Comparison of ENCODE assay signal across 8 mouse cellular contexts in the genomic region with DNA sequence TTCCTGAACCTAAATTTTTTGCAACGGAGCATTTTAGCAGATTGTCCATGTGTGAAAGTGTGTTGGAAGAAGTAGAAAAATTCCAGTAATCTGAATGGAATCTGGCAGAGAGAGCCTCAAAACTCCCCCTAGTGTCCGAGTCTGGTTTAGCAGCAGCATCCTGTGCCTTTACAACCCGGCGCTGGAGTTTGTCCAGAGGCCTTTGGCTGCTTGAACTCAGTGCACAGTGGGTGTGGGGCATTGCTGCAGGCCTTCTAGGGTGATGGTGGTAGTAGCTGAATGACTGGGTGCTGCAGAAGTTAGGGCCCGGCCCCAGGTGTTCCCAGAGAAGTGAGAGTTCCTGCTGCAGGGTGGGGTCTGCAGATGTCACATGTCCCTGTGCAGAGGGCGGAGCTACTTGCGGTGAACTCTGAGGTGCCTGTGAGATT.
DNase-seq lines count a peak whose midpoint lies in the region; ATAC-seq lines count a peak whose summit lies in the region.

No protein-coding gene starts in this region.

- WGBS in intestine, embryonic 15.5 days: 26% methylated on average over 7 of the region's 7 CpGs

- no peaks in the 10 kb centered on the region for H3K27me3 ChIP-seq in intestine, embryonic 15.5 days (replicated peaks)

- DNase-seq in 3134 (ENCODE audit: extremely low read depth, insufficient read length, low spot score): peak; percentile 56
- DNase-seq in B cell, adult 2 months: peak; percentile 71 to 73
- DNase-seq in brain, adult 2 months (ENCODE audit: low read depth, low spot score): peak; percentile 72
- peak; percentile 60 for DNase-seq in liver
- DNase-seq in ovary, postnatal 36 days (ENCODE audit: low spot score): peak; percentile 52

- ATAC-seq in erythroid progenitor cell, adult 5-6 weeks (replicated peaks; ENCODE audit: low FRiP score, poor library complexity, severe bottlenecking): 0 out of 2 replicates have a peak, but pooled peaks have one; percentile 46
- ATAC-seq in intestine, embryonic 15.5 days: 0 out of 2 replicates have a peak, but pooled peaks have one; percentile 9
- ATAC-seq in erythroblast, adult 5-6 weeks (replicated peaks; ENCODE audit: low FRiP score, poor library complexity, severe bottlenecking): no peak

- H3K4me3 ChIP-seq in intestine, embryonic 15.5 days (replicated peaks): no peak overlapping the region

- H3K27ac ChIP-seq in intestine, embryonic 15.5 days: no peak overlapping the region

- peak overlapping the region; percentile 27; the same call in 1 of the 2 replicates for H3K4me2 ChIP-seq in intestine, embryonic 15.5 days (replicated peaks)

- H3K9ac ChIP-seq in intestine, embryonic 15.5 days: no peak overlapping the region

- no peaks in the 10 kb centered on the region for H3K36me3 ChIP-seq in intestine, embryonic 15.5 days

- peaks cover 24% of the 10 kb centered on the region for H3K4me1 ChIP-seq in intestine, embryonic 15.5 days (replicated peaks)

- H3K9me3 ChIP-seq in intestine, embryonic 15.5 days: no peaks in the 10 kb centered on the region
